Mouse (Mus musculus) urinary bladder, postnatal 4 days (tissue): ENCODE data around the gene Hs1bp3.

Experiments
- DNase-seq, 2 experiments: peaks; one replicate each; pipeline ENCODE4 v3.0.0; 2021 to 2022; ENCODE audit warnings: low spot score in 2 of 2

The Hs1bp3 gene

GRCm38 (mm10) chr12:8362400-8362799 lies 49.2 kb downstream of the Hs1bp3 start:
- DNase-seq: no peak

- DNase-seq: no peak
These were observed 51.1 kb downstream of the Hs1bp3 start for GRCm38 (mm10) chr12:8364321-8364838.

- DNase-seq: no peak
These were observed 52.1 kb downstream of the Hs1bp3 start for GRCm38 (mm10) chr12:8365336-8365735.

- no peak for DNase-seq
These were observed 52.8 kb downstream of the Hs1bp3 start for GRCm38 (mm10) chr12:8365905-8366576.

GRCm38 (mm10) chr12:8366688-8367087 lies 53.5 kb downstream of the Hs1bp3 start:
- DNase-seq: no peak

- DNase-seq: no peak
These were observed 58.7 kb downstream of the Hs1bp3 start for GRCm38 (mm10) chr12:8371746-8372510.

GRCm38 (mm10) chr12:8372511-8373180 lies 59.4 kb downstream of the Hs1bp3 start:
- DNase-seq: no peak

- no peak for DNase-seq
These were observed 60.5 kb downstream of the Hs1bp3 start for GRCm38 (mm10) chr12:8373741-8374140.

- DNase-seq: no peak
These were observed 63.9 kb downstream of the Hs1bp3 start for GRCm38 (mm10) chr12:8377169-8377568.

GRCm38 (mm10) chr12:8377955-8378620 lies 64.9 kb downstream of the Hs1bp3 start:
- no peak for DNase-seq

- DNase-seq: peak; percentile 64 to 69
These were observed 66.7 kb downstream of the Hs1bp3 start for GRCm38 (mm10) chr12:8379795-8380521.

GRCm38 (mm10) chr12:8380944-8381343 lies 67.7 kb downstream of the Hs1bp3 start:
- no peak for DNase-seq

- no peak for DNase-seq
These were observed 68.7 kb downstream of the Hs1bp3 start for GRCm38 (mm10) chr12:8381940-8382339.

GRCm38 (mm10) chr12:8383822-8384221 lies 70.6 kb downstream of the Hs1bp3 start:
- DNase-seq: no peak

GRCm38 (mm10) chr12:8386451-8387011 lies 73.3 kb downstream of the Hs1bp3 start:
- DNase-seq: no peak

- no peak for DNase-seq
These were observed 74.0 kb downstream of the Hs1bp3 start for GRCm38 (mm10) chr12:8387281-8387680.

GRCm38 (mm10) chr12:8388529-8389414 lies 75.5 kb downstream of the Hs1bp3 start:
- no peak for DNase-seq

GRCm38 (mm10) chr12:8393226-8393625 lies 80.0 kb downstream of the Hs1bp3 start:
- DNase-seq: no peak
